Comparison of ENCODE assay signal across 9 mouse cellular contexts in genomic region chr4:149772394-149772793, GRCm38 (mm10). TPM values are rescaled to one million over a fixed set of nuclear protein-coding genes. Genes with fewer than 3 reads are reported as not detected.
A peak's percentile ranks its signal among the peaks of the same experiment; 100 is the strongest.
DNase-seq lines count a peak whose midpoint lies in the region; ATAC-seq and TF ChIP-seq lines count a peak whose summit lies in the region.
"Had no signal": no experiment of that assay in that cellular context is flagged by ENCODE, and none has a peak within 500 bp of the region (broad histone marks: within the 10 kb centered on the region; RNA-seq: fewer than 3 reads in every experiment).

No protein-coding gene starts in this region.

- no peak overlapping the region for H3K4me3 ChIP-seq in intestine, postnatal 0 days (ENCODE audit: low read depth, low read length)
- no peak overlapping the region for H3K4me3 ChIP-seq in intestine, embryonic 15.5 days (replicated peaks)

- DNase-seq in brain, adult 2 months (ENCODE audit: low read depth, low spot score): peak; percentile 81
- peak; percentile 71 for DNase-seq in forelimb bud, embryonic 11.5 days (ENCODE audit: low read depth, low spot score)
- peak; percentile 53 for DNase-seq in lung, postnatal 25 days (ENCODE audit: low spot score)
- DNase-seq in thymus, postnatal 14 days: no peak
- DNase-seq in right cerebral cortex, postnatal 14 days: no peak
- no peak for DNase-seq in adrenal gland, postnatal 4 days (ENCODE audit: low spot score in 2 of 2)

- no peak overlapping the region for H3K4me2 ChIP-seq in intestine, postnatal 0 days (replicated peaks; ENCODE audit: low read depth)
- H3K4me2 ChIP-seq in intestine, embryonic 15.5 days (replicated peaks): no peak overlapping the region

- H3K36me3 ChIP-seq in intestine, postnatal 0 days (ENCODE audit: control insufficient read depth, insufficient read depth): no peaks in the 10 kb centered on the region
- H3K36me3 ChIP-seq in intestine, embryonic 15.5 days: no peaks in the 10 kb centered on the region

- no peak overlapping the region for H3K9ac ChIP-seq in intestine, postnatal 0 days (ENCODE audit: low read depth, low read length)
- H3K9ac ChIP-seq in intestine, embryonic 15.5 days: no peak overlapping the region

- no peaks in the 10 kb centered on the region for H3K27me3 ChIP-seq in intestine, postnatal 0 days (replicated peaks; ENCODE audit: control insufficient read depth, insufficient read depth, low read length)
- H3K27me3 ChIP-seq in intestine, embryonic 15.5 days (replicated peaks): no peaks in the 10 kb centered on the region

- ATAC-seq in intestine, postnatal 0 days: no peak
- ATAC-seq in intestine, embryonic 15.5 days: no peak

- WGBS in intestine, postnatal 0 days: 36% methylated on average over 2 of the region's 2 CpGs
- WGBS in intestine, embryonic 15.5 days: 47% methylated on average over 2 of the region's 2 CpGs

- H3K9me3 ChIP-seq in intestine, postnatal 0 days (ENCODE audit: control insufficient read depth): no peaks in the 10 kb centered on the region
- no peaks in the 10 kb centered on the region for H3K9me3 ChIP-seq in intestine, embryonic 15.5 days

- H3K4me1 ChIP-seq in intestine, postnatal 0 days (replicated peaks; ENCODE audit: control insufficient read depth, insufficient read depth, low read length): peaks cover 4% of the 10 kb centered on the region; the same call in 1 of the 2 replicates
- H3K4me1 ChIP-seq in intestine, embryonic 15.5 days (replicated peaks): peaks cover 20% of the 10 kb centered on the region

- peak; percentile 72 for TF ChIP-seq CTCF in intestine, postnatal 0 days (IDR thresholded peaks at IDR 0.05; ENCODE audit: low read depth)

- no peak overlapping the region for H3K27ac ChIP-seq in intestine, postnatal 0 days (ENCODE audit: low read depth, low read length)
- no peak overlapping the region for H3K27ac ChIP-seq in intestine, embryonic 15.5 days
- H3K27ac ChIP-seq: macrophage had no signal

RNA-seq across cellular contexts. Expression of gene Slc25a33, which starts 1.7 kb away (rescaled TPM):
- 8.3 and 8.4 TPM in 2 replicates for polyA plus RNA-seq in intestine, postnatal 0 days (2015; fragmentation: Nextera tagmentation; extraction: Ambion mirVana)
- polyA plus RNA-seq in intestine, embryonic 15.5 days (2015; fragmentation: Nextera tagmentation; extraction: Ambion mirVana): 9.5 and 10.3 TPM in 2 replicates
- total RNA-seq in adrenal gland, postnatal 4 days (2021): 10 to 100 TPM; 13.2 to 16.8 TPM

RNA-seq across cellular contexts. Expression of gene Tmem201, which starts 34.5 kb away (rescaled TPM):
- 8.7 and 9.6 TPM in 2 replicates for polyA plus RNA-seq in intestine, postnatal 0 days (2015; fragmentation: Nextera tagmentation; extraction: Ambion mirVana)
- 23.3 and 24.7 TPM in 2 replicates for polyA plus RNA-seq in intestine, embryonic 15.5 days (2015; fragmentation: Nextera tagmentation; extraction: Ambion mirVana)
- 10 to 100 TPM; 41.2 to 48.6 TPM for total RNA-seq in adrenal gland, postnatal 4 days (2021)

Comparison
In these comparisons a context has a peak if more than half of its experiments do, and no peak if none do; other contexts are left out.
1. DNase-seq: peak in brain, adult 2 months (single experiment), forelimb bud, embryonic 11.5 days (single experiment) and lung, postnatal 25 days (single experiment); none in thymus, postnatal 14 days (single experiment), right cerebral cortex, postnatal 14 days (single experiment) and adrenal gland, postnatal 4 days (0 of 2).